Mouse (Mus musculus) layer of hippocampus, adult 6 months (tissue): ENCODE measurements around the gene Scgb3a1. TPM values are rescaled to one million over a fixed set of nuclear protein-coding genes. Genes with fewer than 3 reads are reported as not detected.

Experiments
- long read RNA-seq, 2 experiments: library from polyadenylated mRNA; unstranded; transcript quantifications; one replicate each; pipeline ENCODE4 v2.0.0; 2019 to 2020
- polyA plus RNA-seq: library from polyadenylated mRNA; unstranded; fragments of <200 nt; fragmentation: Nextera tagmentation; gene quantifications from 2 replicates; pipeline ENCODE4 v1.2.3, GENCODE M21; 2021

The Scgb3a1 gene
- 0.36 and 1.7 TPM in 2 replicates for polyA plus RNA-seq
- long read RNA-seq, experiment 1, result 0 reads
- long read RNA-seq, experiment 2, result 0 reads

DNA sequence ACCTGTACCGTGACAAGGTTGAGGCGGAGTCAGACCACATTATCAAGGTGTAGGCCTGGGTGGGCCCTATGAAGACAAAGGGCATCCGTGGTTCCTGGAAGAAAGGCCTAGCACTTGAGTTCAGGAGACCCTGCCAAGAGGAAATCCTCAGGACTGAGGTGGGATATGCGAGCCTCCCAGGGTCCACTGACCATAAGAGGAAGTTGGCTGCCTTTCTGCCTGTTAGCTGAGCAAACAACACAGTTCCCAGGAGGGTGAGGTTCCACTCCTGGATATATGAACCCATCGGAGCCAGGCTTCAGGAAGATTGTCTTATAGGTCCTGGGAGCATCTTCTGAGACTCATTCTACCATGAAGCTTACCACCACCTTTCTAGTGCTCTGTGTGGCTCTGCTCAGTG, at the start of gene Scgb3a1:
Scgb3a1 (plus strand) TSS at position 301 of the 400 bp plus-strand sequence.

DNA sequence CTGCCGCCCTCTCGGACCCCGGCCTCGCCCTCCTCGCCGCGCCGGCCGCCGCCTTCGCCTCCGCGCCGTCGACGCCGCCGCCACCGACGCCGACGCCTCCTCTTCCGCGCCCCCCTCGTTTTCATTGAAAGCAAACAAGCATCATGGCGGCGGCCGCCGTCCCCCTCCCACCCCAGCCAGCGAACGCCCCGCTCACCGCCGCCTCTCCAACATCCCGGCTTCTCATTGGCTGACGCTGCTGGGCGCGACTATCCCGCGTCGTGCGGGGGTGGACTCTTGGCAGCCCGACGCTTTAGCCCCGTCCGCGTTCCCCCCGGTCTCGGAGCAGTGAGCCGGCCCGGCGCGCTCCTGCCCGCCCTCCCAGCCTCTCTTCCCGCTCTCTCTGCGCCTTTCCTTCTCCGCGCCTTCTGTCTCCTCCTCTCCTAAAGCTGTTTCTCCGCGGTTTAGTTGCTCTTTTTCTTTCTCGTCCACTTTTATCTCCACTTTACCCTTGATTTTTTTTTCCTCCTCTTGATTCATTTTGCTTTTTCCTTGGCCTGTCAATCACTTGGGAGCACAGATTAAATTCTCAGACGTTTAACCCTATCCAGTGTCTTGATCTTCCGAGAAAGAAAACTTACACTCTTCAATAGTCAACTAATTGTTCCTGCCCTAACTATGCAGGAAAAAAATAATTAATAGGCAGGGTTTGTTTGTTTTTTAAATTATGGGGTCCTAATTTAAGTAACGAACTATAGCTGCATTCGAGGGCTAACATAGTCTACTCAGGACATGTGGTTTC, 49.3 kb downstream of the Scgb3a1 start, which contains the start of gene Cnot6:
Cnot6 (minus strand) TSS at position 169 of the 781 bp plus-strand sequence.

Other genes with a start within 250 kb of the Scgb3a1 start
- gene Olfr1389, start 240.5 kb upstream of the Scgb3a1 start, polyA plus RNA-seq, result not detected in 2 replicates
- gene Olfr1388, start 227.0 kb upstream of the Scgb3a1 start, polyA plus RNA-seq, result not detected in 2 replicates
- gene Olfr1387, start 208.3 kb upstream of the Scgb3a1 start, polyA plus RNA-seq, result not detected in 2 replicates
- gene Olfr1386, start 198.6 kb upstream of the Scgb3a1 start, polyA plus RNA-seq, result not detected in 2 replicates
- gene Olfr1385, start 174.5 kb upstream of the Scgb3a1 start, polyA plus RNA-seq, result not detected in 2 replicates
- gene Olfr1384, start 156.9 kb upstream of the Scgb3a1 start, polyA plus RNA-seq, result not detected in 2 replicates
- not detected in 2 replicates for gene Olfr1383, start 144.0 kb upstream of the Scgb3a1 start, polyA plus RNA-seq
- gene Olfr1382, start 135.4 kb upstream of the Scgb3a1 start, polyA plus RNA-seq, result not detected in 2 replicates
- gene Olfr1381, start 120.2 kb upstream of the Scgb3a1 start, polyA plus RNA-seq, result not detected in 2 replicates
- gene Olfr1380, start 106.7 kb upstream of the Scgb3a1 start, polyA plus RNA-seq, result not detected in 2 replicates
- gene Flt4, start 54.3 kb upstream of the Scgb3a1 start, polyA plus RNA-seq, result 0.44 and 0.77 TPM in 2 replicates
- gene Cnot6, start 49.1 kb downstream of the Scgb3a1 start, polyA plus RNA-seq, result 3.7 and 3.8 TPM in 2 replicates
- 3.9 and 4.3 TPM in 2 replicates for gene Gfpt2, start 130.6 kb downstream of the Scgb3a1 start, polyA plus RNA-seq
- 62.9 and 71.3 TPM in 2 replicates for gene Mapk9, start 183.1 kb downstream of the Scgb3a1 start, polyA plus RNA-seq
- gene Rasgef1c, start 238.2 kb downstream of the Scgb3a1 start, polyA plus RNA-seq, result 2.5 and 2.9 TPM in 2 replicates